Mouse (Mus musculus): ENCODE measurements around the gene Fam209. TPM values are rescaled to one million over a fixed set of nuclear protein-coding genes. Genes with fewer than 3 reads are reported as not detected.

Fam209 gene
- under 1 TPM; 0.51 to 0.79 TPM for total RNA-seq (2021)
- long read RNA-seq, experiment 1 = 0 reads
- long read RNA-seq, experiment 2 = 0 reads

DNA sequence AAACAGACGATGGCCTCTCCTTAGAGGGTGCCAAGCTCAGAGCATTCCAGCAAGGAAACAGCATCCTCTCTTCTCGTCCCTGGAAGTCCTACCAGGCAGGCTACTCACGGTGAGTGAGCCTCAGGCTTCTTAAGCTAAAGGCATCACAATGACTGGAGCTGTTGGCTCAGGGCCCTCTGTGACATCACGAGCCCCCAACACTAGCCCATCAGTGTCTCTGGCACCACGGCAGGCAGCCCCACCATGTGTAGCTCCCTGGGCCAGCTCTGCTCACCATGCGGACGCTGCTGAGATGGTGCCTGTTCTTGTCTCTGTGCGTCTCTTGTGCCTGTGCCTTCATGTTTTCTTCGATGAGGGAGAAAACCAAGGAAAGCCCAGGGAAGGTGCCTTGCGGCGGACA, at the start of gene Fam209:
Gene Fam209 (plus strand): TSS at position 203 of the 400 bp plus-strand sequence.
- no peak for DNase-seq (ENCODE audit: low spot score in 2 of 2)

DNA sequence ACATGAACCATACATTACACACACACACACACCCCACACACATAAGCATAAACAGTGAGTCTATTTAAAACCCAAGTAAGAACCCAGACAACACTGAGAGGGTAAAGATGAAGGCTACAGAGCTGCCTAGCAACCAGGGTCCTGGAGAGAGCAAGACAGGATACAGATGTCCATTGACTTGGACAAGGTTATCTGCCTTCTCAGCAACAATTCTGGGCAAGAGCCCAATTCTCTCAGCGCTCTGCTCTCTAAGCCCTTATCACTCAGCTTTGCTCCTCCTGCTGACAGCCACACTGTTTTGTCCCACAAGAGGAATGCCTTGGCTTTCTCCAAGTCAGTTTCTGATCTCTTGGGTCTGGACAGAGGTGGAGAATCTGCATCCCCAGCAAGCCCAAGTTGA, 41.7 kb upstream of the Fam209 start:
- DNase-seq (ENCODE audit: low spot score in 2 of 2) = no peak

DNA sequence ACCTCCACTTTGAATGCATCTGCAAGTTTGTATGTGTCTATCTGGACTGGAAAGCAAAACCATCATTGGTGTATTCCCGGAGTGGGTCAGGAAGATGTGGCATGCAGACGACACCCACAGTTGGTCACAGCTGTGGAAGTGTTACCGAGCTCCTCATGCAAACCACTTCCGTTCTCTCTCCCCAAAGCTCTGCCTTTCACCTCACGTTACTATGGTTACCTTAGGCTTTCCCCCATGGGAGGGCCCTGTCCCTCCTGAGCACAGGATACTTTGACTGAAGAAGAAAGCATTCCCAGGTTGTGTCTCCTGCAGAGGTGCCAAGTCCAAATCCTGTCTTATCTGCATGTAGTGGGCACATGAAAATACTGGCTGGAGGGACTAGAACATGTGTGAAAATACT, 38.6 kb upstream of the Fam209 start:
- no peak for DNase-seq (ENCODE audit: low spot score in 2 of 2)

GRCm38 (mm10) chr2:172437371-172437952, 34.9 kb upstream of the Fam209 start:
- DNase-seq (ENCODE audit: low spot score in 2 of 2) = no peak

- DNase-seq (ENCODE audit: low spot score in 2 of 2) = peak; percentile 100
These were observed 32.3 kb upstream of the Fam209 start, which contains the start of gene Rtf2 for GRCm38 (mm10) chr2:172439843-172440639. TSS of gene Rtf2 (plus strand) at chr2:172440556.

- no peak for DNase-seq (ENCODE audit: low spot score in 2 of 2)
These were observed 31.7 kb upstream of the Fam209 start for GRCm38 (mm10) chr2:172440640-172441005.

DNA sequence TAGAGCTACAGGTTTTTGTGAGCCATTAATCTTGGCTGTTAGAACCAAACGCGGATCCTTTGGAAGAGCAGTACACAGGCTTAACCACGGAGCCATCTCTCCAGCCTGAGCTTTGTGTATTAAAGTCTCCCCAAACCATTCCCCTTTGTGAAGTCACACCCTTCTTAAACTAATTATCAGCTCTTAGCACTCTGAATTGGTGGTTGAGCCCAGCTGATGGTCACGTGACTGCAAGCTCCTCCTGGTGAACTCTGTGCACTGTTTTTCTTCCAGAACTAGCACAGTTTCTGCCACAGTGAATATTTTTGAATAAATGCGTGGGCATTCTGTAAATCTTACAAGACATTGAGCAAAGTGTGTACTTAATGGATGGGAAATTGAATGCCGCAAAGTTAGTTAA, 31.1 kb upstream of the Fam209 start:
- no peak for DNase-seq (ENCODE audit: low spot score in 2 of 2)

- DNase-seq (ENCODE audit: low spot score in 2 of 2) = no peak
These were observed 26.7 kb upstream of the Fam209 start for GRCm38 (mm10) chr2:172445617-172446016.

GRCm38 (mm10) chr2:172447317-172447716, 25.0 kb upstream of the Fam209 start:
- no peak for DNase-seq (ENCODE audit: low spot score in 2 of 2)

GRCm38 (mm10) chr2:172448329-172448728, 24.0 kb upstream of the Fam209 start:
- DNase-seq (ENCODE audit: low spot score in 2 of 2) = no peak

- no peak for DNase-seq (ENCODE audit: low spot score in 2 of 2)
These were observed 21.7 kb upstream of the Fam209 start for GRCm38 (mm10) chr2:172450640-172451039.

- no peak for DNase-seq (ENCODE audit: low spot score in 2 of 2)
These were observed 20.3 kb upstream of the Fam209 start for GRCm38 (mm10) chr2:172452031-172452430.

DNA sequence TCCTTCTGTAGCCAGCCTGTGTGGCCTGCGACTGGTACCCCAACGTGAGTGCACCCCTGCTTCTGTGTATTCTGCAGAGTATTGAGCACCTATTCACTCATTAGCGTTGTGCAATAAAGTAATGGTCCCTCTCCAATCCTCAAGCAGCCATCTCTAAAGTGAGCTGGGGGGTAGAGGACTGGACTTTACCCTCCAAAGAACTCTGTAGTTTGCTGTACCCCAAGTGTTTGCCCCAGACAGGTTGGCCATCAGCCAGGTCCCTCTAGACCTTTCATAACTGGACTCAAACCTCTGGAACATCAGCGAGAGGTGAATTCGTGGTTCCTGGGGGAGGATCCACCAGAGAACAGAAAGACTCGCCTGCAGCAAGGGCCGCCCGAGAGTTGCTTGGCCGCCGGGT, 19.9 kb upstream of the Fam209 start:
- no peak for DNase-seq (ENCODE audit: low spot score in 2 of 2)

- no peak for DNase-seq (ENCODE audit: low spot score in 2 of 2)
These were observed 13.8 kb upstream of the Fam209 start, which contains the start of gene Gcnt7 for GRCm38 (mm10) chr2:172458496-172458895. TSS of gene Gcnt7 (minus strand) at chr2:172458596.

DNA sequence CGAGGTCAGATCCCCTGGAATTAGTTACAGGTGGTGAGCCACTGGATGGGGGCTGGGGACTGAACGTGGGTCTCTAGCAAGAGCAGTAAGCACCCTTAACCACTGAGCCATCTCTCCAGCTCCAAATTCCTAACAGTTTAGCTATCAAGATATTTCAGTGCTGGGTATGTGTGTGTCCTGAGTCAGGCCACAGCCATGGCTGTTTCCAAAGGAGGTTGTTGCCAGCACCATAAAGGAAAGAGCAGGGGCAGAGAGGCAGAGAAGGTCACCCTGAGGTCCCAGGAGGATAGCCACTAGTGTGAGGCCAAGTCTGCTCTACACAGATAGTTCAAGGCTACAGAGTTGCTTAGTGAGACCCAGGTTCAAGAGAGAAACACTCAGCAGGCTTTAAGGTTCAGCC, 11.7 kb upstream of the Fam209 start:
- no peak for DNase-seq (ENCODE audit: low spot score in 2 of 2)

GRCm38 (mm10) chr2:172462813-172463212, 9.5 kb upstream of the Fam209 start:
- no peak for DNase-seq (ENCODE audit: low spot score in 2 of 2)

- DNase-seq (ENCODE audit: low spot score in 2 of 2) = no peak
These were observed 5.7 kb upstream of the Fam209 start for GRCm38 (mm10) chr2:172466427-172467132.

DNA sequence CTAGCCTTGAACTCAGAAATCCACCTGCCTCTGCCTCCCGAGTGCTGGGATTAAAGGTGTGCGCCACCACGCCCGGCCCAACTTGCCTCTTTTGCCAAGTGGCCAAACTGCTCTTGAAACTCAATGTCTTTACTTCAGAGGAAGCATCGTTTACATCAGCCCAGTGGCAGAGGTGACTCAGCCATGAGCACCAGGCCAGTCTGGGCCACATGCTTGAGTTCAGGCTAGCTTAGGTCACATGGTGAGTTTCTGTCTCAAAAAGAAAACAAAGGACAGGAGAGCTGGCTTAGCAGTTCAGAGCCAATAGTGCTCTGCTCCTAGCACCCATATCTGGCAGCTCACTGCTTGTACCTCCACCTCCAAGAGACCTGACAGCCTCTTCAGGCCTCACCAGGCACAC, 5.1 kb upstream of the Fam209 start:
- DNase-seq (ENCODE audit: low spot score in 2 of 2) = no peak

GRCm38 (mm10) chr2:172468346-172468819, 3.9 kb upstream of the Fam209 start:
- DNase-seq (ENCODE audit: low spot score in 2 of 2) = peak in 1 of 2 experiments; percentile 27

- peak in 1 of 2 experiments; percentile 30 for DNase-seq (ENCODE audit: low spot score in 2 of 2)
These were observed 1.3 kb downstream of the Fam209 start for GRCm38 (mm10) chr2:172473591-172473990.

DNA sequence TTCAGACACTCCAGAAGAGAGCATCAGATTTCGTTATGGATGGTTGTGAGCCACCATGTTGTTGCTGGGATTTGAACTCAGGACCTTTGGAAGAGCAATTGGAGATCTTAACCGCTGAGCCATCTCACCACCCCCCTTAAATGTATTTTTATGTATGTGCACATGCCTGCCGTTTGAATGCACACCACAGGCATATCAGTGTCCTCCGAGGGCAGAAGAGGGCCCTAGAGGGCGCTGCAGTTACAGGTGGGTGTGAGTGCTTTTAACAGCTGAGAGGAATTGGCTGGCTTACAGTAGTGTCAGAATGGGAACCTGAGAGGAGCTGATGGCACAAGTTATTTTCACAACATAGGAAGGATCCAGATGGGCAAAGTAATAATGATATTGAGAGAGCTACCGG, 2.6 kb downstream of the Fam209 start:
- DNase-seq (ENCODE audit: low spot score in 2 of 2) = no peak

All from layer of hippocampus, postnatal 14 days (tissue).